Mouse (Mus musculus): Measurements from ENCODE around the gene Hsf2bp. TPM values are rescaled to one million over a fixed set of nuclear protein-coding genes. Genes with fewer than 3 reads are reported as not detected.
"Not testable (repeated sequence)": the region's sequence is repeated elsewhere in the genome, so short reads cannot be mapped to it uniquely, and the experiment has no call there.

Hsf2bp gene
- polyA plus RNA-seq, 1 experiment = 0.36 TPM

- H3K4me3 ChIP-seq (replicated peaks; ENCODE audit: insufficient read depth, low read depth, low read length) = no peak overlapping the region
- no peaks in the 10 kb centered on the region for H3K27me3 ChIP-seq (ENCODE audit: control insufficient read depth, insufficient read depth, low read length)
- H3K27ac ChIP-seq (ENCODE audit: insufficient read depth, low read length) = no peak overlapping the region
- TF ChIP-seq POLR2A (IDR thresholded peaks at IDR 0.05; ENCODE audit: borderline replicate concordance, insufficient read depth, low read length) (no peak), CTCF (IDR thresholded peaks at IDR 0.05; ENCODE audit: borderline replicate concordance, insufficient read depth, low read depth, low read length) (no peak)
- H3K4me1 ChIP-seq (ENCODE audit: control insufficient read depth, insufficient read depth, low read length) = no peaks in the 10 kb centered on the region
- WGBS = 73% methylated on average over 9 of the region's 9 CpGs
- no peak for DNase-seq
Measured at GRCm38 (mm10) chr17:32067541-32067940, 31.4 kb upstream of the Hsf2bp start.

- 33% methylated on average over 8 of the region's 8 CpGs for WGBS
- not testable (repeated sequence) for H3K4me1 ChIP-seq (ENCODE audit: control insufficient read depth, insufficient read depth, low read length); H3K4me3 ChIP-seq (replicated peaks; ENCODE audit: insufficient read depth, low read depth, low read length); H3K27me3 ChIP-seq (ENCODE audit: control insufficient read depth, insufficient read depth, low read length); DNase-seq; H3K27ac ChIP-seq (ENCODE audit: insufficient read depth, low read length)
Measured at GRCm38 (mm10) chr17:32064762-32065161, 28.6 kb upstream of the Hsf2bp start.

- TF ChIP-seq CTCF (IDR thresholded peaks at IDR 0.05; ENCODE audit: borderline replicate concordance, insufficient read depth, low read depth, low read length) (no peak), POLR2A (IDR thresholded peaks at IDR 0.05; ENCODE audit: borderline replicate concordance, insufficient read depth, low read length) (no peak)
- Histone ChIP-seq H3K4me3 (replicated peaks; ENCODE audit: insufficient read depth, low read depth, low read length) (no peak overlapping the region), H3K4me1 (ENCODE audit: control insufficient read depth, insufficient read depth, low read length) (no peaks in the 10 kb centered on the region), H3K27me3 (ENCODE audit: control insufficient read depth, insufficient read depth, low read length) (no peaks in the 10 kb centered on the region), H3K27ac (ENCODE audit: insufficient read depth, low read length) (no peak overlapping the region)
- WGBS = 75% methylated on average over 2 of the region's 2 CpGs
- DNase-seq = no peak
Measured at GRCm38 (mm10) chr17:32063654-32064053, 27.5 kb upstream of the Hsf2bp start.

- no peaks in the 10 kb centered on the region for H3K4me1 ChIP-seq (ENCODE audit: control insufficient read depth, insufficient read depth, low read length)
- no peak overlapping the region for H3K27ac ChIP-seq (ENCODE audit: insufficient read depth, low read length)
- no peak overlapping the region for H3K4me3 ChIP-seq (replicated peaks; ENCODE audit: insufficient read depth, low read depth, low read length)
- DNase-seq = no peak
- TF ChIP-seq POLR2A (IDR thresholded peaks at IDR 0.05; ENCODE audit: borderline replicate concordance, insufficient read depth, low read length) (no peak), CTCF (IDR thresholded peaks at IDR 0.05; ENCODE audit: borderline replicate concordance, insufficient read depth, low read depth, low read length) (no peak)
- WGBS = 97% methylated on average over 14 of the region's 14 CpGs
- H3K27me3 ChIP-seq (ENCODE audit: control insufficient read depth, insufficient read depth, low read length) = no peaks in the 10 kb centered on the region
Measured at GRCm38 (mm10) chr17:32061219-32061618, 25.1 kb upstream of the Hsf2bp start.

GRCm38 (mm10) chr17:32059084-32059483 lies 22.9 kb upstream of the Hsf2bp start:
- no peak for DNase-seq
- no peak overlapping the region for H3K27ac ChIP-seq (ENCODE audit: insufficient read depth, low read length)
- H3K4me3 ChIP-seq (replicated peaks; ENCODE audit: insufficient read depth, low read depth, low read length) = no peak overlapping the region
- no peak for TF ChIP-seq CTCF (IDR thresholded peaks at IDR 0.05; ENCODE audit: borderline replicate concordance, insufficient read depth, low read depth, low read length)
- no peaks in the 10 kb centered on the region for H3K4me1 ChIP-seq (ENCODE audit: control insufficient read depth, insufficient read depth, low read length)
- no peaks in the 10 kb centered on the region for H3K27me3 ChIP-seq (ENCODE audit: control insufficient read depth, insufficient read depth, low read length)
- 90% methylated on average over 2 of the region's 2 CpGs for WGBS

- Histone ChIP-seq H3K27ac (ENCODE audit: insufficient read depth, low read length) (no peak overlapping the region), H3K4me1 (ENCODE audit: control insufficient read depth, insufficient read depth, low read length) (no peaks in the 10 kb centered on the region), H3K27me3 (ENCODE audit: control insufficient read depth, insufficient read depth, low read length) (no peaks in the 10 kb centered on the region), H3K4me3 (replicated peaks; ENCODE audit: insufficient read depth, low read depth, low read length) (no peak overlapping the region)
- no peak for DNase-seq
- WGBS = 79% methylated on average over 2 of the region's 2 CpGs
- no peak for TF ChIP-seq CTCF (IDR thresholded peaks at IDR 0.05; ENCODE audit: borderline replicate concordance, insufficient read depth, low read depth, low read length)
- no peak for TF ChIP-seq POLR2A (IDR thresholded peaks at IDR 0.05; ENCODE audit: borderline replicate concordance, insufficient read depth, low read length)
Measured at GRCm38 (mm10) chr17:32057843-32058242, 21.7 kb upstream of the Hsf2bp start.

- Histone ChIP-seq H3K27ac (ENCODE audit: insufficient read depth, low read length) (no peak overlapping the region), H3K4me3 (replicated peaks; ENCODE audit: insufficient read depth, low read depth, low read length) (no peak overlapping the region), H3K27me3 (ENCODE audit: control insufficient read depth, insufficient read depth, low read length) (no peaks in the 10 kb centered on the region), H3K4me1 (ENCODE audit: control insufficient read depth, insufficient read depth, low read length) (no peaks in the 10 kb centered on the region)
- TF ChIP-seq POLR2A (IDR thresholded peaks at IDR 0.05; ENCODE audit: borderline replicate concordance, insufficient read depth, low read length) (no peak), CTCF (IDR thresholded peaks at IDR 0.05; ENCODE audit: borderline replicate concordance, insufficient read depth, low read depth, low read length) (no peak)
- no peak for DNase-seq
- WGBS = 90% methylated on average over 5 of the region's 5 CpGs
Measured at GRCm38 (mm10) chr17:32053677-32054076, 17.5 kb upstream of the Hsf2bp start.

GRCm38 (mm10) chr17:32052237-32053080 lies 16.3 kb upstream of the Hsf2bp start:
- TF ChIP-seq CTCF (IDR thresholded peaks at IDR 0.05; ENCODE audit: borderline replicate concordance, insufficient read depth, low read depth, low read length) = no peak
- TF ChIP-seq POLR2A (IDR thresholded peaks at IDR 0.05; ENCODE audit: borderline replicate concordance, insufficient read depth, low read length) = no peak
- no peaks in the 10 kb centered on the region for H3K4me1 ChIP-seq (ENCODE audit: control insufficient read depth, insufficient read depth, low read length)
- H3K27ac ChIP-seq (ENCODE audit: insufficient read depth, low read length) = no peak overlapping the region
- H3K27me3 ChIP-seq (ENCODE audit: control insufficient read depth, insufficient read depth, low read length) = no peaks in the 10 kb centered on the region
- no peak overlapping the region for H3K4me3 ChIP-seq (replicated peaks; ENCODE audit: insufficient read depth, low read depth, low read length)
- DNase-seq = peak in 1 of 2 experiments; percentile 15
- 30% methylated on average over 5 of the region's 5 CpGs for WGBS
